Mouse (Mus musculus) bone marrow, adult 2 months (tissue): ENCODE results near the gene Cts6.

Experiments used
- CTCF ChIP-seq: fragments of 200-500 bp; IDR thresholded peaks from 2 replicates; pipeline ENCODE4 v1.5.1; 2011; ENCODE audit warnings: low read length, control low read depth; ENCODE audit not compliant: control insufficient read depth, insufficient read depth
- POLR2A ChIP-seq: fragments of 200-500 bp; IDR thresholded peaks from 2 replicates; pipeline ENCODE4 v1.6.1; 2011; ENCODE audit warnings: low read depth, mild to moderate bottlenecking, control low read depth, low read length, borderline replicate concordance; ENCODE audit not compliant: control insufficient read depth

DNA sequence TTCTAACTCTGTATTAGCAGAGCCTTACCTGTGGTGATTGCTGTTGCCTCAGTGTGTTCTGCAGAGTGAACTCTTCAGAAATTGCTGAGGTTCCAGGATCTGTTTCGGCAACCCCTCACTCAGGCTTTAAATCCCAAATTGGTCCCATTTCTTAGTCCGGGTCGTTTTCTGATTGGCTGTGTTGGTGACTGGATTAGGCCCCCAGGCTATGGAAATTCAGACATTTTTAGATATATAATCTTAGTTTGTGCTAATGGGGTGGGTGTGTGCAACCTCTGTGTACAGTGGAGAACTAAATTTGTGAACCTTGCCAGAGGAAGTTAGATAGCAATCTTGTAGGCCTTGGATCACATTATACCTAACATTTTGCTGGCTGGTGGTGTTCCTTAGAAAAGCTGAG lies at the start of gene Cts6:
- TF ChIP-seq POLR2A (no peak), CTCF (no peak)
